Mouse (Mus musculus) kidney, postnatal 0 days (tissue): Measurements from ENCODE around the gene Nup160. TPM values are rescaled to one million over a fixed set of nuclear protein-coding genes. Genes with fewer than 3 reads are reported as not detected.

Source experiments
- ATAC-seq: fragments of 200-750 bp; cut with Nextera tagmentation; replicated peaks from 2 replicates; pipeline ENCODE4 v1.8.0; 2017; ENCODE audit warnings: low read depth, moderate number of reproducible peaks, moderate TSS enrichment, moderate library complexity; ENCODE audit not compliant: low FRiP score
- DNase-seq: peaks from one replicate; pipeline ENCODE4 v3.0.0-alpha.2; 2016; ENCODE audit warnings: low spot score
- H3K27ac ChIP-seq: fragments of 300-500 bp; sonication (generic); 2 replicates; pipeline ENCODE4 v1.5.1; 2014; ENCODE audit warnings: mild to moderate bottlenecking
- H3K27me3 ChIP-seq: fragments of 300-500 bp; sonication (generic); 2 replicates; pipeline ENCODE4 v1.6.1; 2014; ENCODE audit warnings: low read length, mixed read lengths; ENCODE audit not compliant: insufficient read depth
- H3K36me3 ChIP-seq: fragments of 300-500 bp; sonication (generic); 2 replicates; pipeline ENCODE4 v1.6.1; 2014; ENCODE audit warnings: low read length, mixed read lengths; ENCODE audit not compliant: insufficient read depth
- H3K4me1 ChIP-seq: fragments of 300-500 bp; sonication (generic); replicated peaks from 2 replicates; pipeline ENCODE4 v1.6.1; 2014; ENCODE audit warnings: antibody characterized with exemption, low read length, mixed read lengths; ENCODE audit not compliant: insufficient read depth
- H3K4me2 ChIP-seq: fragments of 300-500 bp; sonication (generic); 2 replicates; pipeline ENCODE4 v1.6.1; 2014; ENCODE audit warnings: mild to moderate bottlenecking, low read length, moderate library complexity, mixed read lengths
- H3K4me3 ChIP-seq: fragments of 300-500 bp; sonication (generic); replicated peaks from 2 replicates; pipeline ENCODE4 v1.5.1; 2014; ENCODE audit warnings: low read depth, low read length
- H3K9ac ChIP-seq: fragments of 300-500 bp; sonication (generic); 2 replicates; pipeline ENCODE4 v1.6.1; 2014; ENCODE audit warnings: low read depth, low read length
- H3K9me3 ChIP-seq: fragments of 300-500 bp; sonication (generic); replicated peaks from 2 replicates; pipeline ENCODE4 v1.6.1; 2016; ENCODE audit warnings: low read length, inconsistent platforms, mixed read lengths
- CTCF ChIP-seq: IDR thresholded peaks from 2 replicates; pipeline ENCODE4 v1.5.1; 2016; ENCODE audit warnings: antibody characterized with exemption, low read depth, mild to moderate bottlenecking, moderate library complexity
- WGBS: fragments of 180-500 bp; shearing (Covaris S2); extraction: QIAGEN DNeasy Blood & Tissue Kit; methylation state at CpG from one replicate; pipeline ENCODE4 v1.1.7; 2014; 5-methylcytosine and 5-hydroxymethylcytosine counted together
- polyA plus RNA-seq: library from polyadenylated mRNA; unstranded; fragments of >200 nt; fragmentation: Nextera tagmentation; extraction: Ambion mirVana; gene quantifications from 2 replicates; pipeline ENCODE4 v1.2.1, GENCODE M21; 2015

Nup160 gene
- polyA plus RNA-seq, 1 experiment from 2014 or later, result 19.9 TPM

DNA sequence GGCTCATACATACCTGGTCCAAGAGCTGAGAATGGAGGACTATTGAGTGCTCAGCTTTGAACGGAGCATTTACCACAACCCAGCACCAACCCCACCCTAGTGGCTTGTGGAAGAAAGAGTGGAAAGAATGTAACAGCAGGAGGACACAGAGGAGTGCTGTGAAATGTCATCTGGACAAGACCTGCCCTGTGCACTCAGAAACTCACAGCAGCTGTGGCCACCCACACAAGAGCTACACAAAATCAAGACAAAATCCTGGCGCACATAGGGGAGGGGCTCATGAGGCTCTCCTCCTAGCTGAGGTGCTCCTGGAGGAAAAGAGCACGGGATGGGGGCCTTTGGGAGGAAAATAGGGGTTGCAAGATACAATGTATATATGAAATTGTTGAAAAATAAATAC is 17.4 kb upstream of the Nup160 start:
- H3K36me3 ChIP-seq, result no peaks in the 10 kb centered on the region
- ATAC-seq, result no peak
- DNase-seq, result no peak
- WGBS, result 73% methylated on average over 3 of the region's 3 CpGs
- no peak overlapping the region for H3K4me2 ChIP-seq
- TF ChIP-seq CTCF, result no peak
- H3K27ac ChIP-seq, result no peak overlapping the region
- no peaks in the 10 kb centered on the region for H3K9me3 ChIP-seq
- no peak overlapping the region for H3K9ac ChIP-seq
- no peak overlapping the region for H3K4me3 ChIP-seq
- no peaks in the 10 kb centered on the region for H3K4me1 ChIP-seq
- H3K27me3 ChIP-seq, result no peaks in the 10 kb centered on the region

- H3K27me3 ChIP-seq, result no peaks in the 10 kb centered on the region
- ATAC-seq, result no peak
- no peak overlapping the region for H3K9ac ChIP-seq
- no peaks in the 10 kb centered on the region for H3K9me3 ChIP-seq
- no peak overlapping the region for H3K4me3 ChIP-seq
- H3K27ac ChIP-seq, result no peak overlapping the region
- H3K36me3 ChIP-seq, result no peaks in the 10 kb centered on the region
- no peaks in the 10 kb centered on the region for H3K4me1 ChIP-seq
- no peak overlapping the region for H3K4me2 ChIP-seq
- WGBS, result 83% methylated on average over 1 of the region's 1 CpGs
- no peak for TF ChIP-seq CTCF
- DNase-seq, result no peak
Measured at GRCm38 (mm10) chr2:90660947-90661346, 16.1 kb upstream of the Nup160 start.

GRCm38 (mm10) chr2:90661426-90661825 is 15.6 kb upstream of the Nup160 start:
- Histone ChIP-seq H3K36me3 (no peaks in the 10 kb centered on the region), H3K4me3 (no peak overlapping the region), H3K4me1 (no peaks in the 10 kb centered on the region), H3K9ac (no peak overlapping the region), H3K27ac (no peak overlapping the region), H3K27me3 (no peaks in the 10 kb centered on the region), H3K9me3 (no peaks in the 10 kb centered on the region), H3K4me2 (no peak overlapping the region)
- DNase-seq (no peak), ATAC-seq (peak; percentile 85)
- WGBS, result 16% methylated on average over 3 of the region's 3 CpGs
- no peak for TF ChIP-seq CTCF

DNA sequence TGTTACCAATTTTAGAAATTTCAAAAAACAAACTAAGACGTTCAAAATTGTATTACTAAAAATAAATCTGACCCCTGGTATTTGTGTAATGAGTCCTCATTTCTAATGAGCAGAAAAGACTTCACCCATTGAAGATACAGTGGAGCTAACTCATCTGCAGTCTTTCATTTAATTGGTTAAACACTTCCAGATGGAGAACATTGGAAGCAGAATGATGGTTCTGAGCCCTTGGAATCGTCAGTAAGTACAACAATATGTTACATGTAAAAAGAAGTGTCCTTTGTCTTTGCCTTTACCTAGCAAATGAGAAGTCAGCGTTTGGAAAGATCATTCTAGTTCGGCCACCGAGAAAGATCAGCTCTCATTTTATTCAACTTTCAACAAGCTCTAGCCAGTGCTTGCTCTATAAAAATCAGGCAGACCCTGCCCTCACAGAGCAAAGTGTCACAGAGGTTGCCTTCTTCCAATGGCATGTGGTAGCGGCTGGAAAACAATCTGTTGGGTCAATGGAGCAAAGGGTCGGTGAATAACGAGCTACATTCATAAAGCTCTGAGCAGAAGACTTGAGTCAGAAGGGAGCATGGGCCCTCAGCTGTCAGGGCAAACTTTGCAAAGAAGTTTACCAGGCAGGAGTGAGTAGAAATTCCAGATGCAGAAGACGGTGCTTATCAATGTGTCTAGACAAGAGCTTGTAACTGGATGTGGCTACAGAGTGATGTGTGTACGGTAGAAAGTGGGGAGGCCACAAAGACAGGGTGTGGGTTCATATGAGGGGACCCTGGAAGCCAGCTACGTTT is 10.2 kb upstream of the Nup160 start:
- H3K27ac ChIP-seq, result no peak overlapping the region
- H3K27me3 ChIP-seq, result no peaks in the 10 kb centered on the region
- H3K36me3 ChIP-seq, result no peaks in the 10 kb centered on the region
- DNase-seq (peak; percentile 3), ATAC-seq (no peak)
- H3K9me3 ChIP-seq, result no peaks in the 10 kb centered on the region
- H3K4me2 ChIP-seq, result 0 out of 2 replicates have a peak overlapping the region, but pooled peaks have one; percentile 21
- 54% methylated on average over 11 of the region's 11 CpGs for WGBS
- no peaks in the 10 kb centered on the region; the same call in 1 of the 2 replicates for H3K4me1 ChIP-seq
- H3K4me3 ChIP-seq, result no peak overlapping the region
- no peak overlapping the region for H3K9ac ChIP-seq
- no peak for TF ChIP-seq CTCF

GRCm38 (mm10) chr2:90667388-90668265 is 9.4 kb upstream of the Nup160 start:
- peak; percentile 43 for DNase-seq
- 17% methylated on average over 21 of the region's 21 CpGs for WGBS
- H3K4me3 ChIP-seq, result no peak overlapping the region
- no peaks in the 10 kb centered on the region; the same call in 1 of the 2 replicates for H3K4me1 ChIP-seq
- TF ChIP-seq CTCF, result no peak
- peak; percentile 84 for ATAC-seq
- H3K4me2 ChIP-seq, result peak overlapping the region; percentile 21
- H3K9ac ChIP-seq, result no peak overlapping the region
- H3K36me3 ChIP-seq, result no peaks in the 10 kb centered on the region
- no peaks in the 10 kb centered on the region for H3K9me3 ChIP-seq
- H3K27ac ChIP-seq, result no peak overlapping the region
- H3K27me3 ChIP-seq, result no peaks in the 10 kb centered on the region

- WGBS, result 76% methylated on average over 6 of the region's 6 CpGs
- Histone ChIP-seq H3K36me3 (no peaks in the 10 kb centered on the region), H3K4me2 (no peak overlapping the region), H3K4me3 (no peak overlapping the region), H3K4me1 (no peaks in the 10 kb centered on the region; the same call in 1 of the 2 replicates), H3K27ac (no peak overlapping the region), H3K9me3 (no peaks in the 10 kb centered on the region), H3K9ac (no peak overlapping the region), H3K27me3 (no peaks in the 10 kb centered on the region)
- ATAC-seq, result no peak
- TF ChIP-seq CTCF, result no peak
- no peak for DNase-seq
Measured at GRCm38 (mm10) chr2:90670343-90670742, 6.7 kb upstream of the Nup160 start.
